ENCODE assay signal across 10 mouse cellular contexts in the genomic region with DNA sequence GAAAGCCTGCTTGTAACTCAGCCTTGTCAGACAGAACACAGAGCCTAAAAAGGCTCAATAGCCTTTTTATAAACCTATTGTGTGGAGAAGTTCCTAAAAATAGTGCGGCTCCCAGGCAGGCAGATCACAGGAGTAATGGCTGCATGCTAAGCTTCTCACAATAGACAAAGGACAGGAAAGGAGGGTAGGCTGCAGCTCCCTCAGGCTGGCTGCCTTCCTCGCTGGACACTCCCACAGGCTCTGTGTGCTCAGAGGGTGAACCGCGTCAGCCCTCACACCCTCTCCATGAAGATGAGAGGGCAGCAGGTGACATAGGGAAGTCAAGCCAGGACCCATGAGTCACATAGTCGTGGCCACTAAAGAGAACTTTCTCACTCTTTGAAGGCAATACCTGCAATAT. TPM values are rescaled to one million over a fixed set of nuclear protein-coding genes. Genes with fewer than 3 reads are reported as not detected.
DNase-seq lines count a peak whose midpoint lies in the region; ATAC-seq lines count a peak whose summit lies in the region.
"Had no signal": no experiment of that assay in that cellular context is flagged by ENCODE, and none has a peak within 500 bp of the region (broad histone marks: within the 10 kb centered on the region; RNA-seq: fewer than 3 reads in every experiment).

No protein-coding gene starts in this region.

- peak overlapping the region; percentile 23; the same call in 1 of the 2 replicates for H3K9ac ChIP-seq in kidney, embryonic 14.5 days (ENCODE audit: low read depth, low read length)
- H3K9ac ChIP-seq in forebrain, embryonic 13.5 days: 0 out of 2 replicates have a peak overlapping the region, but pooled peaks have one; percentile 17
- 0 out of 2 replicates have a peak overlapping the region, but pooled peaks have one; percentile 11 for H3K9ac ChIP-seq in hindbrain, embryonic 16.5 days (ENCODE audit: low read depth, low read length)
- no peak overlapping the region; the same call in 1 of the 2 replicates for H3K9ac ChIP-seq in midbrain, embryonic 16.5 days (ENCODE audit: low read depth, low read length)

- DNase-seq in kidney, adult 8-10 months: no peak
- DNase-seq in left cerebral cortex, adult 8-10 months (ENCODE audit: low spot score in 2 of 2): no peak

- no peak overlapping the region for H3K4me2 ChIP-seq in kidney, embryonic 14.5 days (replicated peaks; ENCODE audit: low read depth, low read length)
- H3K4me2 ChIP-seq in forebrain, embryonic 13.5 days: 0 out of 2 replicates have a peak overlapping the region, but pooled peaks have one; percentile 9
- 0 out of 2 replicates have a peak overlapping the region, but pooled peaks have one; percentile 2 for H3K4me2 ChIP-seq in hindbrain, embryonic 16.5 days (ENCODE audit: low read length)
- H3K4me2 ChIP-seq in midbrain, embryonic 16.5 days (ENCODE audit: low read length): no peak overlapping the region
- H3K4me2 ChIP-seq: liver, embryonic 11.5 days had no signal

- 21% methylated on average over 5 of the region's 5 CpGs for WGBS in kidney, embryonic 14.5 days
- WGBS in forebrain, embryonic 13.5 days: 5% methylated on average over 5 of the region's 5 CpGs
- 10% methylated on average over 5 of the region's 5 CpGs for WGBS in hindbrain, embryonic 16.5 days
- WGBS in midbrain, embryonic 16.5 days: 8% methylated on average over 5 of the region's 5 CpGs

- no peaks in the 10 kb centered on the region for H3K27me3 ChIP-seq in kidney, embryonic 14.5 days (ENCODE audit: control insufficient read depth, insufficient read depth, low read length)
- no peaks in the 10 kb centered on the region for H3K27me3 ChIP-seq in forebrain, embryonic 13.5 days
- no peaks in the 10 kb centered on the region for H3K27me3 ChIP-seq in hindbrain, embryonic 16.5 days (replicated peaks; ENCODE audit: control insufficient read depth, insufficient read depth, low read length)
- no peaks in the 10 kb centered on the region for H3K27me3 ChIP-seq in midbrain, embryonic 16.5 days (ENCODE audit: control insufficient read depth, insufficient read depth, low read depth, low read length)

- no peak overlapping the region for H3K27ac ChIP-seq in kidney, embryonic 14.5 days (ENCODE audit: low read depth, low read length)
- H3K27ac ChIP-seq in forebrain, embryonic 13.5 days: peak overlapping the region; percentile 78
- H3K27ac ChIP-seq in hindbrain, embryonic 16.5 days (ENCODE audit: low read depth, low read length): peak overlapping the region; percentile 59
- H3K27ac ChIP-seq in midbrain, embryonic 16.5 days (ENCODE audit: low read length): peak overlapping the region; percentile 30; the same call in 1 of the 2 replicates

- no peaks in the 10 kb centered on the region for H3K9me3 ChIP-seq in kidney, embryonic 14.5 days (ENCODE audit: control insufficient read depth, low read length)
- H3K9me3 ChIP-seq in forebrain, embryonic 13.5 days (replicated peaks): no peaks in the 10 kb centered on the region
- H3K9me3 ChIP-seq in hindbrain, embryonic 16.5 days (ENCODE audit: control insufficient read depth, low read length): no peaks in the 10 kb centered on the region
- no peaks in the 10 kb centered on the region for H3K9me3 ChIP-seq in midbrain, embryonic 16.5 days (replicated peaks; ENCODE audit: control insufficient read depth, low read length, poor library complexity, severe bottlenecking)

- no peak for ATAC-seq in kidney, embryonic 14.5 days (ENCODE audit: low FRiP score, low TSS enrichment)
- ATAC-seq in forebrain, embryonic 13.5 days: peak; percentile 52
- no peak for ATAC-seq in hindbrain, embryonic 16.5 days
- peak; percentile 47; the same call in 1 of the 2 replicates for ATAC-seq in midbrain, embryonic 16.5 days
- no peak for ATAC-seq in megakaryocyte progenitor cell, adult 5-6 weeks (replicated peaks; ENCODE audit: poor library complexity)
- no peak for ATAC-seq in megakaryocyte-erythroid progenitor cell, adult 5-6 weeks (replicated peaks; ENCODE audit: low FRiP score, low TSS enrichment, poor library complexity, severe bottlenecking)

- no peaks in the 10 kb centered on the region for H3K36me3 ChIP-seq in kidney, embryonic 14.5 days (ENCODE audit: control insufficient read depth, insufficient read depth, low read length)
- no peaks in the 10 kb centered on the region for H3K36me3 ChIP-seq in forebrain, embryonic 13.5 days (ENCODE audit: poor library complexity, severe bottlenecking)
- no peaks in the 10 kb centered on the region for H3K36me3 ChIP-seq in hindbrain, embryonic 16.5 days (ENCODE audit: control insufficient read depth, insufficient read depth, low read length)
- no peaks in the 10 kb centered on the region for H3K36me3 ChIP-seq in midbrain, embryonic 16.5 days (ENCODE audit: control insufficient read depth, insufficient read depth, low read length)

- peaks cover 31% of the 10 kb centered on the region for H3K4me1 ChIP-seq in kidney, embryonic 14.5 days (ENCODE audit: control insufficient read depth, insufficient read depth, low read length)
- H3K4me1 ChIP-seq in forebrain, embryonic 13.5 days: peaks cover 81% of the 10 kb centered on the region
- peaks cover 27% of the 10 kb centered on the region for H3K4me1 ChIP-seq in hindbrain, embryonic 16.5 days (ENCODE audit: control insufficient read depth, insufficient read depth, low read depth, low read length)
- H3K4me1 ChIP-seq in midbrain, embryonic 16.5 days (ENCODE audit: control insufficient read depth, insufficient read depth, low read length): peaks cover 23% of the 10 kb centered on the region

- H3K4me3 ChIP-seq in kidney, embryonic 14.5 days (ENCODE audit: low read length): no peak overlapping the region
- H3K4me3 ChIP-seq in forebrain, embryonic 13.5 days: no peak overlapping the region
- H3K4me3 ChIP-seq in hindbrain, embryonic 16.5 days (ENCODE audit: low read length): no peak overlapping the region
- no peak overlapping the region for H3K4me3 ChIP-seq in midbrain, embryonic 16.5 days (ENCODE audit: low read depth, low read length)

RNA-seq across cellular contexts. Expression of gene Sipa1l2, which starts 55.7 kb away (rescaled TPM):
- 6.6 and 12.9 TPM in 2 replicates for polyA plus RNA-seq in kidney, embryonic 14.5 days (2014; fragmentation: Nextera tagmentation; extraction: Ambion mirVana)
- 26.7 and 27.2 TPM in 2 replicates for polyA plus RNA-seq in forebrain, embryonic 13.5 days (2015; fragmentation: Nextera tagmentation; extraction: Ambion mirVana)
- 15.9 and 20.5 TPM in 2 replicates for polyA plus RNA-seq in hindbrain, embryonic 16.5 days (2015; fragmentation: Nextera tagmentation; extraction: Ambion mirVana)
- 21.7 and 26.2 TPM in 2 replicates for polyA plus RNA-seq in midbrain, embryonic 16.5 days (2015; fragmentation: Nextera tagmentation; extraction: Ambion mirVana)
- total RNA-seq in megakaryocyte progenitor cell, adult 5-6 weeks (2015): 0.84 and 1.5 TPM in 2 replicates
- total RNA-seq in megakaryocyte progenitor cell, adult 5-6 weeks (2017): 2.0 and 2.3 TPM in 2 replicates
- 10 to 100 TPM; 37.1 to 40.6 (median 38.6) TPM for total RNA-seq in left cerebral cortex, adult 8-10 months (2022)
- 0.89 and 0.94 TPM in 2 replicates for total RNA-seq in megakaryocyte-erythroid progenitor cell, adult 5-6 weeks (2014; fragmentation: Nextera tagmentation)
- 0.42 and 1.1 TPM in 2 replicates for total RNA-seq in megakaryocyte-erythroid progenitor cell, adult 5-6 weeks (2017)
- total RNA-seq: MEL had no signal

Comparison
In these comparisons a context has a peak if more than half of its experiments do, and no peak if none do; other contexts are left out.
1. ATAC-seq: peak in forebrain, embryonic 13.5 days (single experiment) and midbrain, embryonic 16.5 days (single experiment); none in kidney, embryonic 14.5 days (single experiment), hindbrain, embryonic 16.5 days (single experiment), megakaryocyte progenitor cell, adult 5-6 weeks (single experiment) and megakaryocyte-erythroid progenitor cell, adult 5-6 weeks (single experiment).
2. H3K4me2 ChIP-seq: peak in forebrain, embryonic 13.5 days (single experiment) and hindbrain, embryonic 16.5 days (single experiment); none in kidney, embryonic 14.5 days (single experiment) and midbrain, embryonic 16.5 days (single experiment).